Mouse (Mus musculus): Measurements from ENCODE around the gene Ccnj.
A peak's percentile ranks its signal among the peaks of the same experiment; 100 is the strongest.

Ccnj gene

DNA sequence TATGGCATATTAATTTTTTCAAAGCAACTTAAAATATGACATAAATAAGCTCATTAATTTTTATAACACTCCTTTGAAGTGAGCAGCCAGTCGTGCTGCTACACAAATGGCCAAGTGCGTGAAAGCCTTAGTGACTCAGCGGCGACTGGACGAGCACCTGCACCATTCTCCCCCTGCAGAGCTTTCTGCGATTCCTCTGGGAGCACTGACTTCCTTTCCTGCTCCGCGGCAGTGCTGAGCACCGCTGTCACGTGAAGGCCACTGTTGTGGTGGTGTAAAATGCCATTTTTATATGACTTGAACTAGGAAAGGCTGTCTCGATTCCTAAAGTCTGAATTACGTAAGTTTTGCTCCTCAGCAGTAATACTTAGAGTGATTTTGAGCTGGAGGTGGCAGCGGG lies 10.5 kb downstream of the Ccnj start:
- no peak for DNase-seq (ENCODE audit: low spot score)

DNA sequence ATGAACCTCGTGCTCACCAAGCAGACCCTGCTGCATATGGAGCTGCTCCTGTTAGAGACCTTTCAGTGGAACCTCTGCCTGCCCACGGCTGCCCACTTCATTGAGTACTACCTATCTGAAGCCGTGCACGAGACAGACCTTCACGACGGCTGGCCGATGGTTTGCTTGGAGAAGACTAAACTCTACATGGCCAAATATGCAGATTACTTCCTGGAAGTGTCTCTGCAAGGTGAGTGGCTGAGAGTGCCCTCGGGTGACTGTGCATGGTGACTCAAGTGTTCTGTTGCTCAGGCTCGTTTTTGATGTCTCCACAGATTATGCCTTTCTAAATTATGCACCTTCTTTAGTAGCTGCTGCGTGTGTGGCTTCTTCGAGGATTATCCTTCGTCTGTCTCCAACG lies 13.7 kb downstream of the Ccnj start:
- no peak for DNase-seq (ENCODE audit: low spot score)

DNA sequence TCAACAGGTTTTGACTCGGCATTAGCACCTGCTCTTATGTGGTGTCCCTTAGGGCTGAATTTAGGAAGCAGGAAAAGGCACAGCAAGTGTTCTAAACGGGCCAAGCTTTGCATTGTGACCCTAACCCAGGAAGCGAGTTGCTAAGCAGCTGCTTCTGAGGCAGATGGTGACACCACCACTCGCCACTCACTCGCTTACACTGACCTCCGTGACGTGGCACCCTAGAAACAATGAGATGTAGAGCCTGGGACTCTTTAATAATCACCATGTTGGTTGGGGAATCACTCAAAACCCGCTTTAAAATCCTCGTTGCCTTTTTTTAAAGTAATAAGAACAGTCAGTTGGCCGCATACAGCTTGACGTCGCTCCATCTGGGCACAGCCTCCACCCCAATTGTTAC lies 18.3 kb downstream of the Ccnj start:
- no peak for DNase-seq (ENCODE audit: low spot score)

DNA sequence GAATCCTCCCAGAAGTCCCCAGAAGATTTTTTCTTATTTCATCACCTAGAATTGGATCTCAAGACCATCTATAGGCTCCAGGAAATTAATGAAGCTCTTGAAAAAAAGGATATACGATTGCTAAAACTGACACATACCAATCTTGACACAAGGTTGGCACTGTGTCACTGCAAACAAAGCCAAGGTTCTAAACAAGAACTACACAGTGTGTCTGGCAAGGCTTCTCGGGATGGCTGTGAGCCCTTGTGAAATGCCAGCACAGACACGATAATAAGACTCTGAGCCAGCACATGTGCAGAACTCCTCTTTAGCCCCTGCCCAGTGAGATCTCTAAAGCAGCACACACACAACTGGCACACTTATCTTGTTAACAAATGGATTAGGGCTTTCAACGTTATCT lies 28.5 kb downstream of the Ccnj start:
- DNase-seq (ENCODE audit: low spot score) = no peak

DNA sequence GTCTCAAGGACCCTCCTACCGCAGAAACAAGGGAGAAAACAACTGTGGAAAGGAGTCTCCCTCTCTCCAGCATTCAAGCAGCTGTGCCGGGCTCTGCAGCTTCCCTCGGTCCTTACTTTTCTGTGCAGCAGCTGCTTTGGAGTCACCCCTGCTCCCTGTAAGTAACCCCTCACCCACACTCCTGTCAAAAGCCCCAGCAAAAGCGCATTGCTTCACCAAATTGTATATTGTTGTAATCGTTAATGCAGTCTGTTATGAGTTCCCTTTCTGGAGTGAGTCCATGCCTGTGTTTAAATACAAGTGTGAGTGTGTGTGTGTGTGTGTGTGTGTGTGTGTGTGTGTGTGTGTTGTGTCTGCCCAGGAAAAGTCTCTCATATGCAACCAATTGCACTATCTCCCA lies 37.2 kb downstream of the Ccnj start:
- no peak for DNase-seq (ENCODE audit: low spot score)

DNA sequence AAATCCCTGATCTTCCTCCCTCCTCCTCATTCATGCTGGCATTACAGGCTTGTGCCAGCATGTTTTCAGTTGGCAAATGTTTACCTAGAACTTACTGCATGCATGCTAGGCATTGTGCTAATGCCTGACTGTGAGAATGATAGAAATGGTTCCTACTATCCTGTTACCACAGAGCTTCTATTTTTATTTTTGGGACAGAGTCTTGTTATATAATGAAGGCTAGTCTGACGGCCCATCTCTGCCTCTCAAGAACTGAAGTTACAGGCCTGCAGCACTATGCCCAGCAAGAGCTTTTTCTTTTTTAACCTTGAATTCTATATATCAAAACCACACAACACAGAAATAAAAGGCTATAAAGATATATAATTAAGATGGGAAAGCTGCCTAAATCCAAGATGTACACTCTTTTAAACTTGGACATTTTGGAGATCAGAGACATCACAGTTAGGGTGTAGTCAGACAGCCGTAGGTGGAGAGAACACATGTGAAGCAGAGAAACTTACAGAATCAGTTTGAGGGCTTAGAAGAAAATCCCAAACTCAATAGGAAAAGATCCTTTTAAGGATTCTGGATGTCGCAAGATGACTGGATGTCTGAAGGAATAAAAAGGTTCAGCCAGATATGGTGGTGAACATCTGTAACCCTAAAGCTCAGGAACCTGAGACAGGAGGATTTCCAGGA lies 38.5 kb downstream of the Ccnj start:
- no peak for DNase-seq (ENCODE audit: low spot score)

DNA sequence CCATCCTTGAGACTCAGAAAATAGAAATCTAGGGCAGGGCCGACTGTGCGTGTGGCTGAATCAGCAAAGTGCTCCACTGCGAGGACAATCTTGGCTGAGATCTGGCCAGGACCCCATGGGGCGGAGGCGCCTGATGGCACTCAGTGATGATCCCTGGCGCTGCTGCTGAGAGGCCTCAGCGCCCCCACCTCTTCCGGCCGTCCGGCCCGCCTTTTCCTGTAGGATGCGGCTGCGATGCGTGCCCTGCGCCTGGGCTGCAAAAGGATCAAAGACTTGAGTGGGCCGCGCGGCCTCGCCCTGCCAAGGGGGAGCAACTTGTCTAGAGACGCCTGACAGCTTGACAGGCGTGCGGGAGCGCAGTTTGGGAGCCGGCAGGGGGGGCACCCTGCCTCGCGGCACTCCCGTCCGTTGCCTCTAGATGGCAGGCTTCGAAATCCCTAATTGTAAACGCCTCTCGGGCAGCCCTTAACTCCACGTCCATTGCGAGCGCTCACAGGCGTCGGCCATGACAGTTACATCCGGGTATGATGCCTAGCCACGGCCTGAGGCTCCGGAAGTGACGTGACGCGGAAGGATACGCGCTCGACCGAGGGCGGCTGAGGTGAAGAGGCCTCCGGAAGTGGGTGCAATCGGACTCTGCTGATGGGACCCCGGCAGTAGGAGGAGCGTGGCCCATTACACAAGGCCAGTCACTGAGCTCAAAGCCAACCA lies 42.0 kb downstream of the Ccnj start:
- DNase-seq (ENCODE audit: low spot score) = peak; percentile 71

DNA sequence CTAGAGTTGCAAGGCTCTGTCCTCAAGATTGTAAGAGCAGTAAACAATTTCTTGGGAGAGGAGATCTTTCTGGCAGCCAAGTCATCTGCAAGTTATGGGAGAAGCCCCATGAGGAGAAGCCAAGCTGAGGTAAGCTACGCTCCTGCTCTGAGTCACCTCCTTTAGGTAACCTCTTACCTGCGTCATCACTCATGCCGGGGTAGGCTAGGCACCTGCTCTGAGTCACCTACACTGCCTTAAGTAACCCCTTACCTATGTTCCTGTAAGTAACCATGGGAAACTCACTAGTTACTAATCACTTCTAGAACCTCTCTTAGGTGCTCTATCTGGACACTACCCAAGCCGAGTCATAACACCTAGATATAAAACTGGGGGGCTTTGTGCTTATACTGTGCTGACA lies 50.6 kb downstream of the Ccnj start:
- DNase-seq (ENCODE audit: low spot score) = no peak

DNA sequence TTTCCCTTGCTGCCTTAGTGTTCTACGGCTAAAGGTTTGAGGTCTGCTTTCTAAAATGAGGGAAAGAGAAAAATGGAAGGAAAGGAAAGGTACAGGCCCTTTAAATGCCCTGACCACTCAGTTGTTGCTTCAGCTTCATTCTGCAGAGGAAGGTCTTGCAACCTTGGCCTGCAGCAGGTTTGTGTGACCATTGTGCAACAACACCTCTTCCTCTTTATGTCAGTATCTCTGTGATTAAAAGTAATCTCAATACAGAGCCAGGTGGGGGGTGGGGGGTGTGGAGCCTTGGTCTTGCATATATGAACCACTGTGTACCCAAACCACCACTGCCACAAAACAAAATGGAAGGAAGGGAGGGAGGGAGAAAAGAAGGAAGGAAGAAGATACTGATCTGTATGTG lies 57.8 kb downstream of the Ccnj start:
- DNase-seq (ENCODE audit: low spot score) = no peak

DNA sequence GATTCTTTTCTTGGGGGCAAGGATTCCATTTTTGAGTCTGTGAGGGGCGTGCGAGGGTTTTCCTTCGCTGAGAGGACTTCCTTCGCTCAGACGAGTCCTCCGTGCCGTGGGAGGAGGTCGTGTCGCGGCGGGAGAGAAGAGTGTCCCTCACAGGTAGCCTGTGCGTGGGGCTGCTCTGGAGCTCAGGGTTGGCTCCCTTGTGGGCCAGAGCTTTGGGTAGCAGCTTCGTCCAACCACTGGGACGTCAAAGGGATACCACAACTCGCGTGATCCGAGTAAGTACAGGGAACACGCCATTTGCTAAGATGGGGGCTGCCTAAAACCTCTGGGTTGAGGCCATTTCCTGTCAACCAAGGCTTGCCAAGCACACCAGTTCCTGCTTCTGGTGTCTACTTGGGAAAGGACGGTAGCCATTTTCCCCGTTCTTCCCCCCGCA lies 63.0 kb downstream of the Ccnj start:
- DNase-seq (ENCODE audit: low spot score) = no peak

DNA sequence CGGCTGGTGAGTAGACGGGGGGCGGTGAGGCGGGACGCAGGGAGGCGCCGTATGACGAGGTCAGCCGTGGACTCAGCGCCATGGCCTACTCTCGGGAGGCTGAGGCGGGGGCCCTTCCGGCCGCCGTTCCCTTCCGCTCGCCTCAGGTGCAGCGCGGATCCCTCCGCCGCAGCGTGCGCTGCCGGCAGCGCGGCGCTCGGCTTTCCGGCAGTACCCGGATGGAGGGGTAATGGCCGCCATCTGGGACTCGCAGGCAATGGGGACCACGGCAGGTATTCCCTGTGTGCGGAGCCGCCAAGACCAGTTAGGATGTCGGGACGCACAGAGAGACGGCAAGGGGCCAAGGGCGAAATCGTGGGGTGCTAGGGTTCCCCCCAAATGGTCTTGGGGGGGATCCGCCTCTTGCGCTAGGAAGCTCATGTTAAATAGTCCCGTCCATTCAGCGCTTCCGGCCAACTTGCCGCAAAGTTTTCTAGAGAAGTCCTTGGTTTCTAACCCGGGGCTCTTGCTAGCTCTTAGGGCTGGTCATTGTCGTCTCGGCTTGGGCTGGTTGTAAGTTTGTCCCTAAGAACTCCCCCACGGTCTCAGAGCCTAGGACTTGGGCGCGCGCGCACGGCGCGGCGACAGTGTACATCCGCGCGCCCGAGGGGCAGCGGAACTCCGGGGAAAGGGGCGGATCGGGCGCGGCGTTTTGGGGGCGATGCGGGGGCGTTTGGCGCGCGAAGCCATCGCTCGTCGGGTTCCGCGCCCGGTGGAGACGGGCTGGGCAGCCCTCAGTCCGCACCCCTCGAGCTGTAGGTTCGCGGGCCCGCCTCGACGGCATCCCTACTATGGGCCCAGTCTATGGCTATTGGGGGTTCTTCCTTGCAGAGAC lies 63.7 kb downstream of the Ccnj start, which contains the start of gene Zfp518a:
Gene Zfp518a, plus strand, starts transcription at position 187 of the 874 bp plus-strand sequence.
- DNase-seq (ENCODE audit: low spot score) = peak; percentile 36

DNA sequence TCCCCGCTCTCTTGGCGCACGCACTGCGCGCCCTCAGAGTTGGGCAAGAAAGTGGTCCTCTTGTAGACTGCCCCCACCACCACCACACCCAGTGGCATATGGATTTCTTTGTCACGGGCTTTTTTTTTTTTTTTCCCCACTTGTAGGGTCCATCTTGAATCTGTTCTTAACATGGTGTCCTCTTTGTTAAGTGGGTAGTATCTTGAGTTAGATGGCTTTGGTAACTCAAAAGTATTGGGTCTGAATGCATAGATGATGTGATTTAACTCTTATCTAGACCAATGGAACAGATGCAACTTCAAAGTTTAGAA lies 64.3 kb downstream of the Ccnj start:
- no peak for DNase-seq (ENCODE audit: low spot score)
